Mouse (Mus musculus) right cerebral cortex, adult 18-20 months (tissue): ENCODE data around the gene Epor.

ENCODE experiments used
- DNase-seq: peaks from one replicate; pipeline ENCODE4 v3.0.0; 2022; ENCODE audit warnings: mixed read lengths

Epor gene

DNA sequence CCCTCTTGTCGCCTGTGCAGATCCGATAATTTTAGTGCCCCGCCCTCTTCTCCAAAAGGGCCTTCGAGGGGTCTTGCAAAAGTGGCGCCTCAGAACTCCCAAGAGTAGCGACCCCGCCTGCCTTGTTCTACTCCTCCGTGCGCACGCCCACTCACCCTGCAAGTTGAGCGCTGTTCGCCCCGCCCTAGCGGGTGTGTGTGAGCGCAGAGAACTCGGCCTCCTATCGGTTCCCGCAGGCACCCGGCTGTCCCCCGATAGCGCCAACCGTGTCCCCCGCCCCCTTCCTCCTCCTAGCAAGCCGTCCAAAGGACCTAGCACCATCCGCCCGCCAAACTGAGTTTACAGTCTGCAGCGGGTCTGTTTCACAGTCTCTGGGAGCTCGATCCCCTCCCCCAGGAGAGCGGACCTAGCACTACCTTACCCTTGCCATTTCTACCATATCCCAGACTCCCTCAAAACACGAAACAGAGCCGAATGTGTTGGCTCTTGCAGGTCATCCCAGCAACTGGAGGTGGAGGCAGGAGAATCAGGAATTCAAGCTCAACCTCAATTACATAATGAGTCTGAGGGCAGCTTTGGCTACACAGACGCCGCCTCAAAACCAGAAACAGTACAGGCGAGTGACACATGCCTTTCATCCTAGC, 768 bp downstream of the Epor start:
- DNase-seq, result peak; percentile 88

DNA sequence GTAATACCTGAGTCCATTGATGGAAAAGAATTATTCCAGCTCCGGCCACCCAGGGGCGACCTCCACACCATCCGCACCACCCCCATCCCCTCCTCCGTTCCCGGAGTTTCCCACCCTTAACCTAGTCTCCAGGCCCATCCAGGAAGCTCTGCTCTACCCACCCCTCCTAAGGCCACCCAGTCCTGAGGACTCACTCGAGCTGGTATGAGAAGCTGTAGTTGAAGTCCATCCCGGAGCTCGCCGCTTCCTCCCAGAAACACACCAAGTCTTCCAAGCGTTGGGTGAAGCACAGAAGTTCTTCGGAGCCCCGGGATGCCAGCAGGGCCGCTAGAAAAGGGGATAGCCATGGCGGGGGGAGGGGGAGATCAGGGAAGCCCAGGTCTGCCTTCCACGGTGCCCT, 1.3 kb downstream of the Epor start:
- no peak for DNase-seq

GRCm38 (mm10) chr9:21961366-21961980, 1.8 kb downstream of the Epor start:
- DNase-seq, result no peak

- no peak for DNase-seq
Measured at GRCm38 (mm10) chr9:21960558-21961208, 2.6 kb downstream of the Epor start.

- no peak for DNase-seq
Measured at GRCm38 (mm10) chr9:21960135-21960534, 3.2 kb downstream of the Epor start.

DNA sequence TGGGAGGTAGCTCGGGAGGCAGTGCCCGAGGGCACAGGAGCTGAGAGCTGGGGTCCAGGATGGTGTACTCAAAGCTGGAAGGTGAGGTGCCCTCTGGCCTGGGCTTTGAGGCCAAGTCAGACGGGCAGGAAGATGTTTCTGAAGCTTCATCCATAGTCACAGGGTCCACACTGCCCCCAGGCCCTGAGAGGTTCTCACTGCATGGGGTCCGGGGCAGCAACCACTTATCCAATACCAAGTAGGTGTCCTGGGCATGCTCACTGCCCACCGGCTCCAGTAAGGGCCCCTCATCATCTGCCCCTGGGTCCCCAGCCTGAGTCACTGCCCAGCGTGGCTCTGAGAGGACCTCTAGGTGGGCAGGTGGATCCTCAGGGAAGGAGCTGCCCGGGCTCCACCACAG, 4.1 kb downstream of the Epor start:
- DNase-seq, result no peak

DNA sequence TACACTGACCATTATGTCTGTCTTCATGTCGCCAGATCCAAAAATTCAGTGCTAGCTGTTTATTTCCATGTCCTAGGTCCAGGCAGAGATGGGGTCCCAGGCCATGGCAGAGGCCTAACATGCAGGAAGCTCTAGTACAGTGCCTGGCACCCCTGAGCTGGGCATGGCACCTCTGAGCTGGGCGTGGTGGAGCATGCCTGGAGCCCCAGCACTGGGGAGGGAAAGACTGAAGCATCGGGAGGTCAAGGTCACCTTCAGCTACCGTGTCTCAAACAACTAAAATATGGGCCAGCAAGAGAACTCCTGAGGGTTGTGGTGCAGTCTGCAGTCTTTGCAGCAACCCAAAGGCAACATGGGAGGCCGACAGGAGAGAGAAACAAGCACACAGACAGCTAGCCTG, 4.9 kb downstream of the Epor start:
- DNase-seq, result no peak

- peak; percentile 99 for DNase-seq
Measured at GRCm38 (mm10) chr9:21955570-21956281, 7.6 kb downstream of the Epor start, which contains the start of gene Swsap1. Gene Swsap1 (plus strand): TSS chr9:21955755.

DNA sequence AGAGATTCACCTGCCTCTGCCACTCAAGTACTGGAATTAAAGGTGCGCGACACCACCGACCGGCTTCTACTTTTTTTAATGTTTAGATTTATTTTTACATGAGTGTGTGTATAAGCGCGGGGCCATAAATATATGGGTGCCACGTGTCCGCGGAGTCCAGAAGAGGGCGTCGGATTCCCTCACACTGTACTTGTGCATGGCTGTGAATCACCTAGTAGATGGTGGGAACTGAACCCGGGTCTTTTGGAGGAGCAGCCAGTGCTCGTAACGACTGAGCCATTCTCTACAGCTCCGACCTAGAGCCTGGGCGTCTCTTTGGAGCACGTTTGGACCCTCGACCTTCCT, 8.1 kb downstream of the Epor start:
- DNase-seq, result no peak

DNA sequence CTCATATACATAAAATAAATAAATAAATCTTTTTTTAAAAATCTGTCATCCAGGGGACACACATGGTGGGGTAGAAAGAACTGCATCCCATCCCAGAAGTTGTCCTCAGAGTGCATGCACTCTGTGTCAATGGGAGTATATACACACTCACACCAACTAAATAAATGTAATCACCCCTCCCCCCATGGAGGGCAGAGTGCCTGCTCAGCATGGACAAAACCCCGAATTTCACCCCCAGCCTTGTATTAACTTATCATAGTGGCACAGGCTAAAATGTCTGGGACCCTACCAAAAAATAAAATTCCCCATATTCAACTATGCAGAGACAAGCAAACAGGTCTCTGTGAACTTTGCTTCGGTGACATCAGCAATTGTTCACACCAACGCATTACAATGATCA, 8.7 kb downstream of the Epor start:
- no peak for DNase-seq

- peak; percentile 80 for DNase-seq
Measured at GRCm38 (mm10) chr9:21953600-21953999, 9.7 kb downstream of the Epor start.

GRCm38 (mm10) chr9:21951977-21952376, 11.3 kb downstream of the Epor start:
- DNase-seq, result no peak

DNA sequence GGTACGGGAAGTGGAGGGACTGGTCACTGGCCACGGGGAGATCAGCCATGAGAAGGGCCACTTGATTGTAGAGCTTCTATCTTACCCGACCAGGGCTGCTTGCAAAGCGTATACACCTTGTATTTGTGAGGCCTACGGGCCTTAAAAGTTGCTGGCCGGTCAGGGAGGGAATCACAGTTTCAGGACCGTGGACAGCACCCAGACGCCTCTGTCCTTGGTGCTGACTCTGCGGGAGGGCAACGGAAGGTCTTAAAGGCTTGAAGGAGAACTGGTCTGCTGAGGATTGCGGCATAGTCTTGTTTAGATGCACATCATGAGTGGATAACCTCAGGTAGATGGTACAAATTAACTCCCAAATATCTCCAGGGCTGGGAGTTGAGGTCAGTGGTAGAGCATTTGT, 13.0 kb downstream of the Epor start:
- DNase-seq, result no peak

DNA sequence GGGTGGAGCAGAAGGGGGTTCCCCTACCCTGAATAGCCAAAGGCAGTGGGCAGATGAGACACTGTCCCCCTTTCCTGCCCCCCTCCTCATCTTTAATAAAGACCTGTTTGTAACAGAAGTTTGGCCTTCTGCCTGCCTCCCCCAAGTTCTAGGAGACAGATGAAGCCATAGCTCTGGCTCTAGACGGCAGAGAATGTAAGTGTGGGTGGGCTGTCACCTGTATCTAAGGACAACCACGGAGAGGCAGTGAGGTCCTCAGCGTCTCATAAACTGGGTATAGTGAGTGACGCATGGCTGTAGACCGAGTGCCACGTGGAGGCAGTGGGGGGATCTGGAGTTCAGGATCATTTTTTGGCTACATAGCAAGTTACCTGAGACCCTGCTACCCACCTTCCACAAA, 14.5 kb downstream of the Epor start:
- peak; percentile 39 for DNase-seq

DNA sequence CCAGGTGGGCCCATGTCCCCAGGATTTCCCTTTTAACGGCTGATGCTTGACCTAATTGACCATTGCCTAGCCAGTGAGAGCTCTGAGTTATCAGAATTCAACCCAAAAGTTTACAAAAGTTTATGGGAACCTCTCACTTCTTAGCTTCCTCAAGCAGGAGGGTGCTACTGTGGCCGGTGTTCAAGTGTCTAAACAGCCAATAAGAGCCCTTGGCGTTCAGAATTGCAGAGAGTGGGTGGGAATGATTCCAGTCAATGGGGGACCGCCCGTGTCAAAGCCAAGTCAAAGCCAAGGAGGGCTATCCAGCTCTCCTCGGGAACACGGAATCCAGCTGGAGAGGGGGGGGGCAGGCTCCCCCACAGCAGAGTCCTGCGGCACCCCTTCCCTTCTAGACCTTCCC, 15.2 kb downstream of the Epor start:
- DNase-seq, result no peak

- no peak for DNase-seq
Measured at GRCm38 (mm10) chr9:21947540-21948130, 15.7 kb downstream of the Epor start.

DNA sequence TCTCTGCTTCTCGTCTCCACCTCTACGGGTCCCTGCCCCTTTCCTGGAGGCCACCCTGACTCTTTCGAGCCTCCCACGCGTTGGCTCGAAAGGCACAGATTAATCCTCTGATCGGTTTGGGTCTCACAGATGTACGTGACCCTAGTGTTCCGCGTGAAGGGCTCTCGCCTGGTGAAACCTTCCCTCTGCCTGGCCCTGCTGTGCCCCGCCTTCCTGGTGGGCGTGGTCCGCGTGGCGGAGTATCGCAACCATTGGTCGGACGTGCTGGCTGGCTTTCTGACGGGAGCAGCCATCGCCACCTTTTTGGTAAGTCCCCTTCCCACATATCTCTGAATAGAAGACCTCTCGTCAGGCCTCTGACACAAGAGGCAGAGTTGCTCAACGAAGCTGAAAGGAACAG, 19.0 kb downstream of the Epor start:
- DNase-seq, result no peak

DNA sequence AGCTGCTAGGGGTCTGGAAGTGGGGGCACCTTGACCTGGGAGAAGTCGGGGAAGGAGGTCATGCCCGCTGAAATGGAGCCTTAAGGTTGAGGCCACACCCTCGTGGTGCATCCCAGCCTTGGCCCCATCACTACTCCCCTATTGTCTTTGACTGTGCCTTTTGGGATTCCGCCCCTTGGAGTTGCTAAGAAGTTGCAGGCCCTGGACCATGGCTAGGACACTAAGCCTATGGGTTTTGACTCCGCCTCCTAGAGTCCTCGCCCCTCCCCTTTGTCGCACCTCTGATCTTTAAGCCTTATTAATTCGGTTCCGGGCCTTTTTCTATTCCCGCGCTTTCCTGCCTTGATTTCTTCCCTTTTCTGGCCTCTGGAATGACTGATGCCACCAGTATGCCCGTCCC, 19.7 kb downstream of the Epor start:
- DNase-seq, result no peak

GRCm38 (mm10) chr9:21943046-21943445, 20.3 kb downstream of the Epor start:
- no peak for DNase-seq

GRCm38 (mm10) chr9:21938234-21938855, 25.0 kb downstream of the Epor start:
- no peak for DNase-seq

- DNase-seq, result no peak
Measured at GRCm38 (mm10) chr9:21937711-21938175, 25.6 kb downstream of the Epor start.

- DNase-seq, result peak; percentile 99
Measured at GRCm38 (mm10) chr9:21936692-21937570, 26.4 kb downstream of the Epor start, which contains the start of gene Plppr2. Gene Plppr2 (plus strand): TSS chr9:21937033.
